Mouse (Mus musculus): ENCODE results near the gene I830077J02Rik. TPM values are rescaled to one million over a fixed set of nuclear protein-coding genes. Genes with fewer than 3 reads are reported as not detected.

Gene I830077J02Rik
- polyA plus RNA-seq, 1 experiment, result 4.1 TPM

GRCm38 (mm10) chr3:105891760-105892571, 40.5 kb downstream of the I830077J02Rik start:
- H3K27ac ChIP-seq (replicated peaks; ENCODE audit: low read depth, low read length), result peak overlapping the region; percentile 91
- H3K4me1 ChIP-seq (ENCODE audit: control insufficient read depth, insufficient read depth, insufficient read length, low read length), result peaks cover 29% of the 10 kb centered on the region
- peak overlapping the region; percentile 9 for H3K4me3 ChIP-seq (ENCODE audit: insufficient read depth, low read depth, low read length)

GRCm38 (mm10) chr3:105891141-105891540, 41.3 kb downstream of the I830077J02Rik start:
- Histone ChIP-seq H3K27ac (replicated peaks; ENCODE audit: low read depth, low read length) (peak overlapping the region; percentile 91; the same call in 1 of the 2 replicates), H3K4me3 (ENCODE audit: insufficient read depth, low read depth, low read length) (no peak overlapping the region), H3K4me1 (ENCODE audit: control insufficient read depth, insufficient read depth, insufficient read length, low read length) (peaks cover 29% of the 10 kb centered on the region)

GRCm38 (mm10) chr3:105890220-105890619, 42.2 kb downstream of the I830077J02Rik start:
- no peak overlapping the region for H3K4me3 ChIP-seq (ENCODE audit: insufficient read depth, low read depth, low read length)
- 0 out of 2 replicates have a peak overlapping the region, but pooled peaks have one; percentile 19 for H3K27ac ChIP-seq (replicated peaks; ENCODE audit: low read depth, low read length)
- peaks cover 29% of the 10 kb centered on the region for H3K4me1 ChIP-seq (ENCODE audit: control insufficient read depth, insufficient read depth, insufficient read length, low read length)

- H3K4me1 ChIP-seq (ENCODE audit: control insufficient read depth, insufficient read depth, insufficient read length, low read length), result peaks cover 18% of the 10 kb centered on the region
- H3K4me3 ChIP-seq (ENCODE audit: insufficient read depth, low read depth, low read length), result no peak overlapping the region
- no peak overlapping the region for H3K27ac ChIP-seq (replicated peaks; ENCODE audit: low read depth, low read length)
These were observed 43.5 kb downstream of the I830077J02Rik start for GRCm38 (mm10) chr3:105888961-105889360.

GRCm38 (mm10) chr3:105883111-105883510, 49.4 kb downstream of the I830077J02Rik start:
- no peak overlapping the region for H3K4me3 ChIP-seq (ENCODE audit: insufficient read depth, low read depth, low read length)
- no peak overlapping the region for H3K27ac ChIP-seq (replicated peaks; ENCODE audit: low read depth, low read length)
- H3K4me1 ChIP-seq (ENCODE audit: control insufficient read depth, insufficient read depth, insufficient read length, low read length), result peaks cover 11% of the 10 kb centered on the region

GRCm38 (mm10) chr3:105882105-105882504, 50.4 kb downstream of the I830077J02Rik start:
- Histone ChIP-seq H3K4me3 (ENCODE audit: insufficient read depth, low read depth, low read length) (no peak overlapping the region), H3K4me1 (ENCODE audit: control insufficient read depth, insufficient read depth, insufficient read length, low read length) (peaks cover 17% of the 10 kb centered on the region), H3K27ac (replicated peaks; ENCODE audit: low read depth, low read length) (no peak overlapping the region)

- Histone ChIP-seq H3K4me3 (ENCODE audit: insufficient read depth, low read depth, low read length) (no peak overlapping the region), H3K27ac (replicated peaks; ENCODE audit: low read depth, low read length) (0 out of 2 replicates have a peak overlapping the region, but pooled peaks have one; percentile 27), H3K4me1 (ENCODE audit: control insufficient read depth, insufficient read depth, insufficient read length, low read length) (peaks cover 27% of the 10 kb centered on the region)
These were observed 52.0 kb downstream of the I830077J02Rik start for GRCm38 (mm10) chr3:105880419-105880818.

GRCm38 (mm10) chr3:105878751-105879150, 53.7 kb downstream of the I830077J02Rik start:
- no peak overlapping the region for H3K27ac ChIP-seq (replicated peaks; ENCODE audit: low read depth, low read length)
- H3K4me1 ChIP-seq (ENCODE audit: control insufficient read depth, insufficient read depth, insufficient read length, low read length), result peaks cover 27% of the 10 kb centered on the region
- no peak overlapping the region for H3K4me3 ChIP-seq (ENCODE audit: insufficient read depth, low read depth, low read length)

- Histone ChIP-seq H3K4me1 (ENCODE audit: control insufficient read depth, insufficient read depth, insufficient read length, low read length) (peaks cover 27% of the 10 kb centered on the region), H3K27ac (replicated peaks; ENCODE audit: low read depth, low read length) (peak overlapping the region; percentile 43), H3K4me3 (ENCODE audit: insufficient read depth, low read depth, low read length) (no peak overlapping the region)
These were observed 54.5 kb downstream of the I830077J02Rik start for GRCm38 (mm10) chr3:105877919-105878318.

GRCm38 (mm10) chr3:105877252-105877803, 55.1 kb downstream of the I830077J02Rik start:
- Histone ChIP-seq H3K4me3 (ENCODE audit: insufficient read depth, low read depth, low read length) (no peak overlapping the region), H3K27ac (replicated peaks; ENCODE audit: low read depth, low read length) (peak overlapping the region; percentile 67), H3K4me1 (ENCODE audit: control insufficient read depth, insufficient read depth, insufficient read length, low read length) (peaks cover 27% of the 10 kb centered on the region)

GRCm38 (mm10) chr3:105876022-105876421, 56.4 kb downstream of the I830077J02Rik start:
- peaks cover 29% of the 10 kb centered on the region for H3K4me1 ChIP-seq (ENCODE audit: control insufficient read depth, insufficient read depth, insufficient read length, low read length)
- no peak overlapping the region for H3K4me3 ChIP-seq (ENCODE audit: insufficient read depth, low read depth, low read length)
- H3K27ac ChIP-seq (replicated peaks; ENCODE audit: low read depth, low read length), result peak overlapping the region; percentile 15

Other genes with a start within 250 kb of the I830077J02Rik start
- 2.7 and 5.4 TPM in 2 replicates for gene Ddx20, start 245.1 kb downstream of the I830077J02Rik start, polyA plus RNA-seq (2012; ENCODE audit: insufficient read depth, insufficient read length, missing spikeins)
- gene Inka2, start 228.1 kb downstream of the I830077J02Rik start, polyA plus RNA-seq (2012; ENCODE audit: insufficient read depth, insufficient read length, missing spikeins), result 1.3 and 3.7 TPM in 2 replicates
- gene Rap1a, start 131.3 kb downstream of the I830077J02Rik start, polyA plus RNA-seq (2012; ENCODE audit: insufficient read depth, insufficient read length, missing spikeins), result 103 and 111 TPM in 2 replicates
- gene Adora3, start 61.8 kb downstream of the I830077J02Rik start, polyA plus RNA-seq (2012; ENCODE audit: insufficient read depth, insufficient read length, missing spikeins), result not detected in 2 replicates
- not detected in 2 replicates for gene Tmigd3, start 61.8 kb downstream of the I830077J02Rik start, polyA plus RNA-seq (2012; ENCODE audit: insufficient read depth, insufficient read length, missing spikeins)
- 21.2 and 22.0 TPM in 2 replicates for gene Wdr77, start 26.7 kb upstream of the I830077J02Rik start, polyA plus RNA-seq (2012; ENCODE audit: insufficient read depth, insufficient read length, missing spikeins)
- 1,766 and 2,018 TPM in 2 replicates for gene Atp5f1, start 27.4 kb upstream of the I830077J02Rik start, polyA plus RNA-seq (2012; ENCODE audit: insufficient read depth, insufficient read length, missing spikeins)
- 0.67 TPM in 1 of 2 replicates, not detected in the other for gene Ovgp1, start 41.0 kb upstream of the I830077J02Rik start, polyA plus RNA-seq (2012; ENCODE audit: insufficient read depth, insufficient read length, missing spikeins)
- not detected in 2 replicates for gene Pifo, start 82.0 kb upstream of the I830077J02Rik start, polyA plus RNA-seq (2012; ENCODE audit: insufficient read depth, insufficient read length, missing spikeins)
- not detected in 2 replicates for gene Chil5, start 100.2 kb upstream of the I830077J02Rik start, polyA plus RNA-seq (2012; ENCODE audit: insufficient read depth, insufficient read length, missing spikeins)
- gene Chia1, start 180.6 kb upstream of the I830077J02Rik start, polyA plus RNA-seq (2012; ENCODE audit: insufficient read depth, insufficient read length, missing spikeins), result not detected in 2 replicates
- gene Chil3, start 234.9 kb upstream of the I830077J02Rik start, polyA plus RNA-seq (2012; ENCODE audit: insufficient read depth, insufficient read length, missing spikeins), result not detected in 2 replicates